Mouse (Mus musculus) embryonic facial prominence, embryonic 12.5 days (tissue): ENCODE data around the gene Pex13. TPM values are rescaled to one million over a fixed set of nuclear protein-coding genes. Genes with fewer than 3 reads are reported as not detected.

Experiments used
- ATAC-seq: fragments of 200-750 bp; cut with Nextera tagmentation; 2 replicates; pipeline ENCODE4 v1.8.0; 2017; ENCODE audit not compliant: insufficient number of reproducible peaks, insufficient read depth, low FRiP score, low TSS enrichment
- H3K27ac ChIP-seq: fragments of 300-500 bp; sonication (generic); 2 replicates; pipeline ENCODE4 v1.5.1; 2016; ENCODE audit warnings: mild to moderate bottlenecking
- H3K27me3 ChIP-seq: fragments of 300-500 bp; sonication (generic); 2 replicates; pipeline ENCODE4 v1.6.1; 2016; ENCODE audit warnings: mild to moderate bottlenecking, moderate library complexity
- H3K36me3 ChIP-seq: fragments of 300-500 bp; sonication (generic); 2 replicates; pipeline ENCODE4 v1.6.1; 2016; ENCODE audit warnings: mild to moderate bottlenecking
- H3K4me1 ChIP-seq: fragments of 300-500 bp; sonication (generic); 2 replicates; pipeline ENCODE4 v1.6.1; 2016
- H3K4me2 ChIP-seq: fragments of 300-500 bp; sonication (generic); replicated peaks from 2 replicates; pipeline ENCODE4 v1.6.1; 2016; ENCODE audit warnings: mild to moderate bottlenecking, moderate library complexity
- H3K4me3 ChIP-seq: fragments of 300-500 bp; sonication (generic); 2 replicates; pipeline ENCODE4 v1.5.1; 2016; ENCODE audit warnings: mild to moderate bottlenecking
- H3K9ac ChIP-seq: fragments of 300-500 bp; sonication (generic); 2 replicates; pipeline ENCODE4 v1.6.1; 2016; ENCODE audit warnings: mild to moderate bottlenecking, moderate library complexity
- H3K9me3 ChIP-seq: fragments of 300-500 bp; sonication (generic); 2 replicates; pipeline ENCODE4 v1.6.1; 2016; ENCODE audit warnings: mild to moderate bottlenecking, moderate library complexity
- WGBS: fragments of 180-500 bp; shearing (Covaris S2); methylation state at CpG from one replicate; pipeline ENCODE4 v1.1.7; 2016; 5-methylcytosine and 5-hydroxymethylcytosine counted together
- polyA plus RNA-seq: library from polyadenylated mRNA; unstranded; fragments of >200 nt; fragmentation: Nextera tagmentation; extraction: Ambion mirVana; gene quantifications from 2 replicates; pipeline ENCODE4 v1.2.1, GENCODE M21; 2016

Pex13 gene
- polyA plus RNA-seq, 1 experiment from 2014 or later, result 38.4 TPM

DNA sequence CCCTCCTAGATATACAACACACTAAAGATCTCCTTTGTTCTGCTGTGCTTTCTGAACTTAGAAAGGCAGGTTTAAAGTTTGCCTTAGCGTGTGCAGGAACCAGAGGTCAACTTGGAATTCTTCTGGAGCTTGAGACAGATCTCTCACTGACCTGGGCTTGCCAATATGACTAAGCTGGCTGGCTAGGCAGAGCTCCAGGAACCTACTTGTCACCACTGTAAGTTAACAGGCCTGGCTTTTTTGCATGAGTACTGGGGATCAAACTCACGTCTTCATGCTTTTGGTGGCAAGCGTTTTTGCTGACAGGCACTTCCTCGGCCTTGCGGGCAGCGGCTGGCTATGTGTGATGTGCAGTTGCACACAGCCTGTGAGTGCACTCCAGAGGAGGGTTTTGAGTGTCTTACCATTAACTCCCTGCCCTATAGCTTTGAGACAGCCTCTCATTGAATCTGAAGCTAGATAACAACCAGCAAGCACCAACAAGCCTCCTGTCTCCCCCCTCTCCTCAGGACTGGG, 14.7 kb upstream of the Pex13 start:
- Histone ChIP-seq H3K4me3 (no peak overlapping the region), H3K9me3 (no peaks in the 10 kb centered on the region), H3K9ac (no peak overlapping the region), H3K27ac (no peak overlapping the region), H3K4me1 (no peaks in the 10 kb centered on the region), H3K36me3 (peaks cover 55% of the 10 kb centered on the region), H3K4me2 (no peak overlapping the region), H3K27me3 (no peaks in the 10 kb centered on the region)
- no peak for ATAC-seq
- WGBS, result 90% methylated on average over 6 of the region's 6 CpGs

DNA sequence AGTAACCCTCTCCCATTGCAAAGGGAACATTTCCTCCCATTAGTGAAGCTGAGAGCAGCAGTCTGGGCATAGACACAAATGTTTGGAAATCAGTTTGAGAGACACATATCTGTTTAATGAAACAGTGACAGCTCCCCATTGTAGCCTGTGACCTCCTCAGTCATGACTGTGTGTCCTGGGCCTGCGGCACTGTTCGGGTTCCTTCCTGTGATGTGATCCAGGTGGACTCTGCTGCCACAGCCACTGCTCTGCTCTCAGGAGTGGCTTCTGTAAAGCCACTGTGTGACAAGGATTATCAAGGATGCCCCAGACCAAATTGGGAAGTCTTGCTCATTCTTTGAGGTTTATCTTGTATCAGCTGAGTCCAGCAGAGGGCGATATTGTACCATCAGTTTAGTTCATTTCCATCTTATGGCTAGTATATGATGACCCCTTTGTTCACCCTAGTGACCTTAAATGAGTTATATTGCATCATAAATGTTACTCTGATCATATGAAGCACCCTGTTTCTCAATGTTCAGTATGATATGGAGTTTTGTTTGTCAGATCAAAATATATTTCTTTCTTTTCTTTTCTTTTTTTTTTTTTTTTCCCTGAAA, 13.4 kb upstream of the Pex13 start:
- H3K4me2 ChIP-seq, result no peak overlapping the region
- H3K9ac ChIP-seq, result no peak overlapping the region
- H3K9me3 ChIP-seq, result no peaks in the 10 kb centered on the region
- peaks cover 62% of the 10 kb centered on the region for H3K36me3 ChIP-seq
- 47% methylated on average over 3 of the region's 3 CpGs for WGBS
- H3K4me3 ChIP-seq, result no peak overlapping the region
- no peaks in the 10 kb centered on the region for H3K27me3 ChIP-seq
- no peak overlapping the region for H3K27ac ChIP-seq
- ATAC-seq, result no peak
- no peaks in the 10 kb centered on the region for H3K4me1 ChIP-seq

DNA sequence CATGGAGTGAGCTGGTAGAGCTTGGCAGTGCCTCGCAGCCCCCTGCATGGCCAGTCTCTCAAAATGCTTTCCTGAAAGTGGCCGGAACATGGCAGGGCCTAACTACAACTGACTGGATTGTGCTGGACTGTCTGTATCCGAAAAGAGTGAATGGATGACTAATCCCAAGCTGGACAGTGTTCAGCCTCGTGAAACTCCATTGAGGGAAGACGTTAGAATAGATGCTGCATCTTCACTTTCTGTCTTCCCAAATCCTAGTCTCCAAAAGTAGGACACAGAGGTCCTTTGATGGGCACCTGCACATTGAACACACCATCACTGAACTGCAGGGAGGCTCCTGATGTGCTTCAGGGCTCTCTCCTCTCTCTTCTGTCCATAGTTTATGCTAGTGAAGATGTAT, 10.3 kb upstream of the Pex13 start:
- H3K4me3 ChIP-seq, result no peak overlapping the region
- no peak overlapping the region for H3K9ac ChIP-seq
- peaks cover 63% of the 10 kb centered on the region for H3K36me3 ChIP-seq
- H3K4me1 ChIP-seq, result no peaks in the 10 kb centered on the region
- H3K9me3 ChIP-seq, result no peaks in the 10 kb centered on the region
- 89% methylated on average over 5 of the region's 5 CpGs for WGBS
- H3K27me3 ChIP-seq, result no peaks in the 10 kb centered on the region
- ATAC-seq, result no peak
- no peak overlapping the region for H3K27ac ChIP-seq
- no peak overlapping the region for H3K4me2 ChIP-seq

DNA sequence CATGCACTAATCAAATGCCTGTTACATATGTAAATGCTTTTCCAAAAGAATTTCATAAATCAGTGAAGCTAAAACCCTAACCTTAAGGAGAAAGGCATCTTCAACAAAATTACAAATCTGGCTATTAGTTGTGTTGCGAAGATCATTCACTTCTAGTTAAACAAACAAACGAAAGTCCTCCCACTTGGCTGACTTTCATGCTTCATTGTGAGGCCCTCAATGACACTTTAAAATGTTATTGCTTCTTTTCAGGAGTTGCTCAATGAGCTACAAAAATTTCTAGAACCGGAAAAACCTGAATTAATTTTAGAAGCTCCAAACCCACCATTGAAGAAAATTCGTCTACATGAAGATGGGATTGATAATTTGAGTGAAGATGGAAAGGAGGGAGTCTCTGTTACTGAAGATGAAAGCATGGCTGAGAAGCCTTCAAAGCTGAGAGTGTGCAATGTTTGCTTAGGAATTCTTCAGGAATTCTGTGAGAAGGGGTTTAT, 6.5 kb upstream of the Pex13 start:
- no peak overlapping the region for H3K27ac ChIP-seq
- no peak overlapping the region for H3K4me2 ChIP-seq
- H3K9ac ChIP-seq, result no peak overlapping the region
- H3K9me3 ChIP-seq, result no peaks in the 10 kb centered on the region
- no peak overlapping the region for H3K4me3 ChIP-seq
- peaks cover 37% of the 10 kb centered on the region for H3K36me3 ChIP-seq
- no peak for ATAC-seq
- whole genome bisulfite sequencing, result 82% methylated on average over 4 of the region's 4 CpGs
- no peaks in the 10 kb centered on the region for H3K4me1 ChIP-seq
- H3K27me3 ChIP-seq, result no peaks in the 10 kb centered on the region

DNA sequence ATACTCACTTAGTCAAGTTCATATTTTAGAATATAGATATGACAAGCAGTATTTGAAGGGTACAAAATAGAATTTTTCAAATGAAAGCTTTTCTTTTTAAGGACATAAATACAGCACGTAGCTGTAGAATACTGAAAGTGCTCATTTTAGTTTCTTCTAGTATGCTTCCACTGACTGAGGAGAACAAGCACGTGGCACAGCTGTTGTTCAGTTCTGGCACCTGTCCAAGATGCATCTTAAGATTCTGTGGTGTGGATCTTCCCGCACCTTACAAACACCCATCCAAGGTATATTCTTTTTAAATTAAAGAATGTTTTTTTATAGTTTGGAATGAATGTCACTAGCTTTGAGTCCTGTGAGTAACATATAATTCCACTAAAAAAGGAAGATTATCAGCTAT, 1.4 kb upstream of the Pex13 start:
- Histone ChIP-seq H3K36me3 (no peaks in the 10 kb centered on the region), H3K4me1 (0 out of 2 replicates have a peak, but pooled peaks cover 7% of the 10 kb centered on the region), H3K27me3 (no peaks in the 10 kb centered on the region), H3K27ac (no peak overlapping the region), H3K4me2 (peak overlapping the region; percentile 52), H3K4me3 (peak overlapping the region; percentile 96), H3K9me3 (no peaks in the 10 kb centered on the region), H3K9ac (no peak overlapping the region)
- ATAC-seq, result no peak
- 61% methylated on average over 3 of the region's 3 CpGs for WGBS

DNA sequence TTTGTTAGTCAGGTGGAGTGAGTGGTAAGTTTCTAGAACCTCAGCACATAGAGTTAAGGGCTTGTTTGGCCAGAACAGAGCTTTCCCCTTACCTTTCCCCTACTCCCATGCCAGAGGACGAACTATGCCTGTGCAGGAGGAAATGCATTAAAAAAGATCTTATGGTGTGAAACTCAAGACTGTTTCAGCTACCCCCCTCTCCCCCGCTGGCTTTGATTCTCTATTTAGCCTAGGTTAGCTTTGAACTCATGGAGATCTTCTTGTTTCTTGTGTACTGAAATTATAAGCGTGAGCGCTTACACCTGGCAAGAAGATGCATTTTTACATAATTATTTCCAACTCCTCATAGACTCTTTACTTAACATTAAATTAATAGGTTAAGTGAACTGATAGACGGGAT, 767 bp upstream of the Pex13 start:
- 3% methylated on average over 5 of the region's 5 CpGs for WGBS
- H3K27me3 ChIP-seq, result no peaks in the 10 kb centered on the region
- H3K27ac ChIP-seq, result peak overlapping the region; percentile 94
- ATAC-seq, result no peak; the same call in 1 of the 2 replicates
- no peaks in the 10 kb centered on the region for H3K36me3 ChIP-seq
- peak overlapping the region; percentile 52 for H3K4me2 ChIP-seq
- peak overlapping the region; percentile 92 for H3K9ac ChIP-seq
- H3K4me1 ChIP-seq, result 0 out of 2 replicates have a peak, but pooled peaks cover 7% of the 10 kb centered on the region
- H3K4me3 ChIP-seq, result peak overlapping the region; percentile 96
- H3K9me3 ChIP-seq, result no peaks in the 10 kb centered on the region

DNA sequence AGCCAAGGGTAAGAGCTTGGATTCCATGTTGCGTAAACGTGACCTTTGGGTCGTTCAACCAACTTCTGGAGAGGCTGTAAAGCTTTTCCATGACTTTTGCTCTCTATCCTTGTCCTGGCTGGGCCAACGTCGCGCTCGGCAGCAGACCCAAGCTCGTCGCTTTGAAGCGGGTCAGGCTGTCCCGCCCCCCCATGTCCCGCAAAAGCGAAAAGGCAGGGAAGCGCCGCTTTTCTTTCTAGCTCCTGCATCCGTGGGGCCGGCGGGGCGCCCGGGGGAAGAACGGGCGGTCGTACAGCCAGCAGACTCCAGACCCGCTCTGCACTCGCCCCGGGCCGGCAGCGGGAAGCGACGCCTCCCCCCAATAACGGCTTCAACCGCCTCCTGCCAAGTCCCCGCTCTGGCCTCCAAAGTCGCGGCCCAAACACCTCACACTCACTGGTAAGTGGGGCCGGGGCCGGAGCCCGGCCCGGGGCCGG, 410 bp downstream of the Pex13 start, which contains the start of gene Pus10:
Gene Pus10, plus strand, starts transcription at position 364 of the 476 bp plus-strand sequence.
- Histone ChIP-seq H3K4me2 (peak within 1 kb of the TSS; percentile 52), H3K9ac (peak within 1 kb of the TSS; percentile 92), H3K27me3 (no peaks in the 10 kb centered on the region), H3K4me3 (peak within 1 kb of the TSS; percentile 96), H3K9me3 (no peaks in the 10 kb centered on the region), H3K27ac (peak within 1 kb of the TSS; percentile 94), H3K36me3 (no peaks in the 10 kb centered on the region), H3K4me1 (peaks cover 7% of the 10 kb centered on the region; the same call in 1 of the 2 replicates)
- WGBS, result under 1% methylated on average over 39 of the region's 40 CpGs
- peak; percentile 50; the same call in 1 of the 2 replicates for ATAC-seq

DNA sequence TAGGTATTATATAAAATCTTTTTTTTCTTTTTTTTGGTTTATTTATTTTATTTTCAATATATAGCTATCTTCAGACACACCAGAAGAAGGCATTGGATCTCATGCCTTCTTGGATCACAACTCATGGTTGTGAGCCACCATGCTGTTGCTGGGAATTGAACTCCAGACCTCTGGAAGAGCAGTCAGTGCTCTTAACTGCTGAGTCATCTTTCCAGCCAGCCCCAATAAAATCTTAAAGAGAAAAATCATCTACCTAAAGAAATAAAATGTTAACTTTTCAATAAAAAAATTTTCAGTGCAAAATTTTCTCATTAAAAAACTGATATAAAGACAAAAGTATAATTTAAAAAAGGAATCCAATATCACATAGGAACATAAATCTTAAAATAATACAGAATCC, 1.5 kb downstream of the Pex13 start:
- Histone ChIP-seq H3K4me3 (no peak overlapping the region), H3K9me3 (no peaks in the 10 kb centered on the region), H3K27me3 (no peaks in the 10 kb centered on the region), H3K9ac (no peak overlapping the region), H3K4me2 (no peak overlapping the region), H3K27ac (no peak overlapping the region), H3K36me3 (no peaks in the 10 kb centered on the region), H3K4me1 (peaks cover 7% of the 10 kb centered on the region; the same call in 1 of the 2 replicates)
- no peak for ATAC-seq

DNA sequence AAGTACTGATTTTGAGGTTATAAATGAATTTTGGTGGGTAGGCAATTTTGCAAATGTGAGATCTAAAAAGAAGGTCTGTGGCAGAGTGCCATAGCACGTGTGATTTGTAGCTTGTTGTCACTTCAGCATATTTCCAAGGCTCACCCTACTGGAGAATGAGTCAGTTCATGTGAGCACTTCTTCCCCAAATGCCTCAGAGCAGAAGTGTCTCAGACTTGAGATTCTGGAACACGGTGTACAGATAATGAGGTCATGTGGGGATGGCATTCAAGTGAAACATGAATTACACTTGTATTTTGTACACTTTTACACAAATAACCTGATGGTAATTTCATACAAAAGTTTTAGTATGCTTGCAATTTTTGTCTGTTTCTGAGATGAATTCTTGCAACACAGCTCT, 8.0 kb downstream of the Pex13 start:
- Histone ChIP-seq H3K4me1 (peaks cover 3% of the 10 kb centered on the region; the same call in 1 of the 2 replicates), H3K4me2 (no peak overlapping the region), H3K9ac (no peak overlapping the region), H3K9me3 (no peaks in the 10 kb centered on the region), H3K4me3 (no peak overlapping the region), H3K27me3 (no peaks in the 10 kb centered on the region), H3K36me3 (peaks cover 4% of the 10 kb centered on the region; the same call in 1 of the 2 replicates), H3K27ac (no peak overlapping the region)
- no peak for ATAC-seq
- WGBS, result 87% methylated on average over 2 of the region's 2 CpGs

DNA sequence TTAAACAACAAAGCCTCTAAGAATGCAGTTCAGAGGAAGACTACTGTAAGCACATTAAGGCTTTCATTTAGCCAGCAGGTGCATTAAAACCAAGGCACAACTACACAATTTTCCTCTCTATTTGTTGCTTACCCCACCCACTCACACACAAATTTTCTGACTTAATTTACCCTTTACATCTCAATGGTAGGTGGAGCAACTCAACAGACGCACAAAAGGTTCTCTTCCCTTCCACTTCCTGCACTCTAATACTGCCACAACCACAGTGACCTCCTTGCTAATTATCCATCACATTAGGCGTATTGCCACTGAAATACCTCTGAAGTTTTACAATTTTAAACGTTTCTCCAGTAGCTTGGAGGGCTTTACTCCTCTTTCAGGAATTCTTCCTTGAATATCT, 12.1 kb downstream of the Pex13 start:
- 72% methylated on average over 3 of the region's 3 CpGs for WGBS
- ATAC-seq, result no peak
- Histone ChIP-seq H3K36me3 (peaks cover 11% of the 10 kb centered on the region; the same call in 1 of the 2 replicates), H3K9ac (no peak overlapping the region), H3K4me3 (no peak overlapping the region), H3K4me2 (no peak overlapping the region), H3K27me3 (no peaks in the 10 kb centered on the region), H3K4me1 (no peaks in the 10 kb centered on the region), H3K9me3 (no peaks in the 10 kb centered on the region), H3K27ac (no peak overlapping the region)

DNA sequence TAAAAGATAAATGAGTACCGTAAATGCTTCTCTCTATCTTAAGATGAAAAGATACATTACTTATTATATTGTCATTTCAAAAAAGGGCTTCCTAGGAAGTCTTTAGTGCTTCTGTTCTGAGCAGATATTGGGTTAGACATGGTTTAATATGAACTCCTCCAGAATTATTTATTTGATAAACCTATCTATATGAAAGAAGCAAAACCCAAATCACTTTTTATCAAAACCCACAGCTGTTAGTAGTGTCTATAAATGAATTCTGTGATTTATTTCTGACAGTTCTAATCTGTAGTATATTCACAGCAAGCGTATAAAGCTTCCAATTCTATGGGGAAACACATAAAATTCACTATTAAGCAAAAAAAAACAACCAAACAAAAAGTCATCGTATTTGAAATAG, 17.9 kb downstream of the Pex13 start:
- WGBS, result 95% methylated on average over 3 of the region's 3 CpGs
- Histone ChIP-seq H3K36me3 (peaks cover 20% of the 10 kb centered on the region), H3K27ac (no peak overlapping the region), H3K4me3 (no peak overlapping the region), H3K4me2 (no peak overlapping the region), H3K27me3 (no peaks in the 10 kb centered on the region), H3K9me3 (no peaks in the 10 kb centered on the region), H3K4me1 (no peaks in the 10 kb centered on the region), H3K9ac (no peak overlapping the region)
- no peak for ATAC-seq

DNA sequence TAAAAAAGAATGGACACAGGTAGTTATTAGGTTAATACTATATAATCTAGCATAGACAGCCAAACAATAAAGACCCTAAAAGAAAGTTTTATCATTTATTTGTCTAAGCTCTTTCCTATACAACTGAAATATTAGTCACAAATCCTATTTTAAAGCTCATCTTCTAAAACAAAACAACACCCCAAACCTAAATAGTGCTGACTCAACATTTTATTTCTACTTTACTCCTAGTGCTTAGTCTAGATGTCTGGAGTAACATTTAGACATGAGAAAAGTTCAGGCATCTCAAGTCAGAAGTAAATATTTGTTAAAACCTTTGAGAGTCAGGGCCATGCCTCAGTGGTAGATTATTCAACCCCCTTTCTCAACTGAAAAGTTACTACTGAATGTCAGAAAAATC, 18.3 kb downstream of the Pex13 start:
- H3K36me3 ChIP-seq, result peaks cover 24% of the 10 kb centered on the region
- no peaks in the 10 kb centered on the region for H3K9me3 ChIP-seq
- ATAC-seq, result no peak
- H3K4me3 ChIP-seq, result no peak overlapping the region
- no peak overlapping the region for H3K9ac ChIP-seq
- H3K4me1 ChIP-seq, result no peaks in the 10 kb centered on the region
- no peak overlapping the region for H3K27ac ChIP-seq
- H3K4me2 ChIP-seq, result no peak overlapping the region
- no peaks in the 10 kb centered on the region for H3K27me3 ChIP-seq
